Mouse (Mus musculus): ENCODE results near the gene Cd6.

DNA sequence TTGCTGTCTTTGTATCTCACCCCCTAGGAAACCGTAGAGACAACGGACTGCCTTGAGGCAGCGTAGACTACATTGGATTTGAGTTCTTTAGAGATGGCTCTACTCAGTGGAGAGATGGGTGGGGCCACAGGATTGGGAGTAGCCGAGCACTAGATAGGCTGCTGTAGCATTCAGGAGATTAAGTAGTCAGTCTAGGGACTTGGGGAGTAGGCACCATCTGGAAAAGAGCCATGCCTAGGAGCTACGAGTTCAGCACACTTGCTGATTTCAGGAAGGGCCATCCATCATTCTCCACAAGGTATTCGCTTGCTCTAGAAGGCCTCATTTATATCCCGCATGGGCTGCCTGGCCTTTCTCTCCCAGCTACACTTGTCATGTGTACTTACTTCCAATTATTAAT lies 16.3 kb upstream of the Cd6 start:
- no peak for TF ChIP-seq CTCF (conservative IDR thresholded peaks at IDR 0.05; ENCODE audit: low read length)
- no peak for TF ChIP-seq POU5F1 (IDR thresholded peaks at IDR 0.05; ENCODE audit: borderline replicate concordance, low read length)
- no peak for TF ChIP-seq NANOG (IDR thresholded peaks at IDR 0.05; ENCODE audit: borderline replicate concordance, low read length)

Data from E14TG2a.4 (cell line).